Mouse (Mus musculus) heart, postnatal 10 days (tissue): ENCODE data around the gene H2-Eb1. TPM values are rescaled to one million over a fixed set of nuclear protein-coding genes. Genes with fewer than 3 reads are reported as not detected.

Experiments
- DNase-seq, 2 experiments: peaks; one replicate each; pipeline ENCODE4 v3.0.0; 2021
- intact Hi-C: fragments of 180-260 bp; cut with DNase I; formaldehyde crosslinking; loops from one replicate; pipeline ENCODE4 v1.15.1; 2025
- total RNA-seq, 2 experiments: library from RNA; stranded (reverse); gene quantifications; 2 replicates each; pipeline ENCODE4 v1.2.3; 2021

H2-Eb1 gene
- total RNA-seq, 2 experiments from 2014 or later: 7.5 to 8.4 TPM

DNA sequence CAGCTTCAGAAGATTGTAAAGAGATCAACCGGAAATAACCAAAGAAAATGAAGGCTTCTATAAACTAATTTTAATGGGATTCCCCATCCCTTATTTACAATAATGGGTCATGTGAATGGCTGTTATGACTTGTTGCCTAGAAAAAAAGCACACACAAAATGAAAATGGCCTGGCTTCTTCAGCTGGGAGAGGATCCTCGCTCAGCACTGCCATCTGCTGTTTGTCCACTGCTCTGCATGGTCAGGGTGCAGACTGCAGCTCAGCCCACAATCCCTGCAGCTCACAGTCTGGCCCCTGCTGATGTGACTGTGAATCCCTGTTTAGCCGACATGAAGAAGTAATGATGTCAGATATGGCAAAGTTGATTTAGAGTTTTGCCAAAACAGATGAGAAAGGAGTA lies 7.7 kb downstream of the H2-Eb1 start:
- peak; percentile 84 to 92 for DNase-seq
- intact Hi-C loops: loop anchor here (1.0 to 5.0 kb wide), 2 partner anchors 63 to 141 kb away; no protein-coding TSS in a partner anchor

DNA sequence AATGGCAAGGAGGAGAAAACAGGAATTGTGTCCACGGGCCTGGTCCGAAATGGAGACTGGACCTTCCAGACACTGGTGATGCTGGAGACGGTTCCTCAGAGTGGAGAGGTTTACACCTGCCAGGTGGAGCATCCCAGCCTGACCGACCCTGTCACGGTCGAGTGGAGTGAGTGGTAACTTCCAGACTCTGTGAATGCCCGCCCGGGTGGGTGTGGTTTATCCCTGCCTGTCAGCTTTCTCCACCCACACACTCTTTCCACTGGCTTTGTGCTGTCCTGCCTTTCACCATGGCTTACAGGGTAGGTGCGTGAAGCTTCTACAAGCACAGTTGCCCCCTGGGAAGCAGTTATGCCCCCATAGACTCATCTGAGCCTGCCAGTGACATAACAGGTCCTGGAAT lies 8.6 kb downstream of the H2-Eb1 start:
- no peak for DNase-seq
- intact Hi-C loops: loop anchor here (5.0 kb wide), 1 partner anchor 142 kb away; no protein-coding TSS in a partner anchor

DNA sequence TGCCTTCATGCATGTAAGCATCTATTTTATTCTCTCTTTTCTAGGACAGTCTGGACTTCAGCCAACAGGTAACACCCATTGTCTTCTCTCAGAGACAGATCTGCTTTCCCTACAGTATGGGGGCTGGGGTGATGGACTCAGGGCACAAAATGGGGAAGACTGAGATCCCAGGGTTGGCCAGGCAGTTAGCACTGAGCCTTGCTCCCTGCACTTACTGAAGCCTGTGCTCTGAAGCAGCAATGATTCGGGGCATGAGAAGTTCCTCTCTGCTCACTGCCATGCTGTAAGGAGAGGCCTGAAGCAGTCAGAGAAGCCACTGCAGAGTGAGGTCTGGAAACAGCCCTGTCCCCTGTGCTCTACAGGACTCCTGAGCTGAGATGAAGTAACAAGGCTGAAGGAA lies 9.8 kb downstream of the H2-Eb1 start:
- no peak for DNase-seq
- intact Hi-C loops: no loop called here

DNA sequence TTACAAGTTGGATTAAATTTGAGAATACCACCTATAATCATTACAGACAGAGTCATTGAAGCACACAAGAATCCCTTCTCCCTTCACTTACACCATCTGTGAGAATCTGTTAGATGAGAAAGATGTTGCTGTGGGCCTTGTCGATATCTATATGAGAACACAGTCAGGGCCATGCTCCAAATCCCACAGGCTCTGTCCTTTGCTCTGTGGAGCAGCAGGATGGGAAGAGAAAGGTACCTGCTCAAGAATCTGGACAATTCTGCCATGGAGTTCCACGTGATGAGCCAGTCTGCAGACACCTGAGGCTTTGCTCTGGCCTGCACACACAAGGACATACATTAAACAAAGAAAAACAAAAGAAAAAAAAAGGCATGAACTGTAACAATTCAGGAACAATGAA lies 11.0 kb downstream of the H2-Eb1 start:
- intact Hi-C loops: no loop called here
- no peak for DNase-seq

DNA sequence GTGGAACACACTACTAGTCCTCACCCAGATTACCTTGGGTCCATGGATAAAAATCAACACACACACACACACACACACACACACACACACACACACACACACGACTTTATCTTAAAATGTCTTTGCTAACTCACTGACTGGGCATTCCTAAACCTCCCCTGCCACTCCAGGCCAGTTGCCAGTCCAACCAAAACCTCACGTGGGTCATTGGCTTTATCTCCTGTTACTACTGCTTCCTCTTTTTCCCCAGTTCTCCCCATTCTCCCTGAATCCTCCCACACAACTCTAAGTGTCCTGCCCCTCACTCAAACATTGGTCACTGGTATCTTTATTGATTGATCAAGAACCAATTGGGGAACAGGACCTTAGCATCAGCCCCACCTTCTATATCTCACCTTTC lies 11.6 kb downstream of the H2-Eb1 start:
- intact Hi-C loops: no loop called here
- DNase-seq: no peak

DNA sequence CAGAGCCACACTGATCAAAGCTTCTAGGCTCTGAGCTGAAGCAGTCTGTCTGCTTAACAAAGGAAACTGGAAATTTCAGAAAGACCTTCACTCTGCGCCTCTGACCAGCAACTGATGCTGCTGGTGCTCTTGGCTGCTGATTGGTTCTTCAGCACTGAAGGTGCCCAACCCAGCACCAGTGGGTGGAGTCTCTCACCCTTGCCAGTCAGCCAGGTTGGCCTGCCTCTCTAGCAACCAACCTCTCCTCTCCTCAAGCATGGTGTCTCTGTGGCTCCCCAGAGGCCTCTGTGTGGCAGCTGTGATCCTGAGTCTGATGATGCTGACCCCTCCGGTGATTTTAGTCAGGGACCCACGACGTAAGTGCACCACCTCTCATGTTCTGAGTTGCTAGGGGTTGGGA lies 19.8 kb downstream of the H2-Eb1 start, which contains the start of gene H2-Eb2:
TSS of gene H2-Eb2 (plus strand) at position 230 of the 400 bp plus-strand sequence.
- DNase-seq: no peak
- intact Hi-C loops: no loop called here

DNA sequence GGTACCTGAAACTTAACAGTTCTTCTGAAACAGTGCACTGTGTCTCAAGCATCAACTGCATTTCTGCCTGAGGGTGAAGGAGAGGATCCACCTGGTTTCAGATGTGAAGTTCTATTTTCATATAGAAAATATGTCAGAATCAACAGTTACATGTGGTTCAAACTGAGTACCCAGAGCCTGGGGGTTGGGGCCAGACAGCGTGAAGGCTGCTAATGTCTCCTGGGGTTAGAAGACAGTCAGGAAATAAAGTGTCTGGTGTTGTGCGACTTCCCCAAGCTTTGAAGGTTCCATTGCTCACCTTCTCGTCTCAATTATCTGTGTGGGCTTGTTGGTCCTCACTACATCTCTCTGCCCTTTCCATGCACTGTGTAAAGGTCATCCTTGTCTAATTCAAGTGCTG lies 20.7 kb downstream of the H2-Eb1 start:
- intact Hi-C loops: no loop called here
- DNase-seq: no peak

DNA sequence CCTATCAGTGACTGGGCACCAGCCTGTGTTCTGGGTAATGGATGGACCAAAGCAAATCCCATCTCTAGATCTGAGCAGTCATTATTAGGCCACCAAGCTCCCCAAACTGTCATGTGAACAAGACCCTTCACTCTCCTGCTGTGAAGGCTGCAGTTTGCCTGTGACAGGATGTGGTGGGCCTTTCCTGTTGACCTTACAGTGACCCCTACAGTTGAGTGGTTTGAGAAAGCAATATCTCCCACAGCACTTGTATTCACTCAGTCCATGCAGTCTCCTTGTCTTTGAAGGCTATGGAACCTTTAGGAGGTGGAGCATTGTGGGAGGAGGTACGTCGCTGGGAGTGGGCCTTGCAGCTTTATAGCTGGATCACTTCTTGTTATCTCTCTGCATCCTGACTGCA lies 24.1 kb downstream of the H2-Eb1 start:
- DNase-seq: no peak
- intact Hi-C loops: no loop called here

DNA sequence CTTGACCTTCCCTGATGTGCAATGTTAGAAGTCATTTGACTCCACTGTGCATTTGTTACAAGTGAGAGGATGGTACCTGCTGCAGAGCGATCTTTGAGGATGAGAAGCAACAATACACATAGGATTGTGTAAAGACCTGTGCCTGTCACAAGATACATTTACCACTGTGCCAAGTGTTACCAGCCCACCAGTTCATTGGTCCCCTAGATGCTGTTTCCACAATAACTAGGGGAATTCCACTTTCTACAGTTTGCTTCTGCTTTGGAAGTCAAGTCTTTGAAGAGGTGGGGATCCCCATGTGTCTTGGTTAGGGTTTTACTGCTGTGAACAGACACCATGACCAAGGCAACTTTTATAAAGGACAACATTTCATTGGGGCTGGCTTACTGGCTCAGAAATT lies 25.5 kb downstream of the H2-Eb1 start:
- intact Hi-C loops: no loop called here
- DNase-seq: no peak

DNA sequence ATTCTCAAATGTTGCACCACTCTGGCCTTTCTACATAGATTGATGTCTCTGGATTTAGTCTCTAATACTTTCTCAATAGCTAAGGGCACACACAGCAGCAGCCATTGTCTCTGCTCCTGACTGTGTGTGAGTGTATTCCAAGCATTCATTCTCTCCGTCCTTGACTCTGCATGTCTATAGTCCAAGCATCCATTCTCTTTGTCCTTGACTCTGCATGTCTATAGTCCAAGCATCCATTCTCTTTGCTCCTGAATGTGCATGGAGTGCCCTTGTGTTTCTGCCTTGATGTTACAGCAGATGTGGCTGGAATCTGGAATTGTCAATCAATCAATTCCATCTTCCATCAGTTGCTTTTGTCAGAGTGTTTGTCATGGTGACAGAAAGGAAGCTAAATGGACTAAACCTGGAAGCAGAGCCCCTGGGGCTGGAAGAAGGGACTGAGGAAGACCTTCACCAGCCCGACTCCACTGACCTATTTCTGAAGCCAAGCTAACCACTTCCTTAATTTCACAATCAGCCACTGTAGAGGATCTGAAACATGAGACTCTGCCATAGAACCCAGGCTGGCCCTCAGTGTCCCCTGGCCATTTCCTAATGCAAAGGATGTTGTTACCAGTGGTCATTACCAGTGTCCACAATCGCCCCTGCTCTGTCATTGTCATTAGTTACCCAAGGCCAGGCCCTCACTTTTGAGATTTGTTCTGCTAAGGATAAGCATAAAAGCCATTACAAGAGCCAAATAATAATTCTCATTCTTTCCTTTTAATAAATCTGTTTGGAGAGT lies 35.1 kb downstream of the H2-Eb1 start:
- peak in 1 of 2 experiments; percentile 3 for DNase-seq
- intact Hi-C loops: no loop called here

DNA sequence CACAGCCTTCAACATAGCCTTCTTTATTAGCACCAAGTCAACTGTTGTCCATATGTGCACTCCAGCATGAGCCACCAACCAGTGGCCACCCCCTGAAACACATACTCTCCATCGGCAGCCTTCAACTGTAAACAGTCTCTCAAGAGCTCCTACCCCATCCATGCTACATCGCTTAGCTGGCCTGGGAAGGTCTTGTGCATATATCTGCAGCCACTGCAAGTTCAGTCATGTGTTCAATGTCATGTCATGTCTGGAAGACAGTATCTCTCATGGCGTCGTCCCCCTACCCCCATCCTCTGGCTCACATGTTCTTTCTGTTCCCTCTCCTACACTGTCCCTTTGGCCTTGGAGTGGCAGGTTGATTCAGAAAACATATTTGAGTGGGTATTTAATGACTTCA lies 39.2 kb downstream of the H2-Eb1 start:
- intact Hi-C loops: no loop called here
- DNase-seq: no peak

DNA sequence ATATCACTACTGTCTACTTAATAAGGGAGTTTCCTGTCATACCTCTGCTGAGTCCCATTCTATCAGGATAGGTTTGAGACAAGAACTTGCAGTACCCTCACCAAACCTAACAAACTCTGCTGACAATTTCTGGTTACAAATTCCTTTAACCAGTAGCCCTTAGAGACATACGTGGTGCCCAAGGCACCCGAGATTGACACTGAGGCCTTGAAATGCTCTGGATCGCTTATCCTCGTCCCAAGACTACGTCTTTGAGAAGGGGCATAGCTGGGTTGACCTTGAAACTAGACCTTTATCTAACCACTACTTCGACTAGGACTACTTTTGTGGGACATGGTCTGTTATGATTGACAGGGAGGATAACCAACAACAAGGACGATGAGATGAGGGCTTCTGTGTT lies 39.8 kb downstream of the H2-Eb1 start:
- intact Hi-C loops: no loop called here
- no peak for DNase-seq

DNA sequence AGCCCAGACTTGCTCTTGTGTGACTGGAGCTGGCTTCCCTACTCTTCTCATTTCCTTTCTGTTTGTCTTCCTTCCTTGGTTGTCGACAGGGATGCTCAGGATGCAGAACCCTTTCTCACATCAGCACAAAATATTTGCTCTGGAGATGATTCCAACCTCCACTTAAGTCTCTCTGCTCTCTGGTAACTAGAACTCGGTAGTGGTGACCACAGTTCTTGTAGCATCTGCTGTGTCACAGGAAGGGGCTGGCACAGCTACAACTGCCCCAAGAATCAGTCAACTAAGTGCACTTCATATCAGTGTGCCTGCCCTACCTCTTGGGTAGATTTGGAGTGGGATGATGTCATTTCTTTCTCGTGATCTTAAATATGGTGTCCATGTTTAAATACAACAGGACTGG lies 40.4 kb downstream of the H2-Eb1 start:
- no peak for DNase-seq
- intact Hi-C loops: no loop called here

DNA sequence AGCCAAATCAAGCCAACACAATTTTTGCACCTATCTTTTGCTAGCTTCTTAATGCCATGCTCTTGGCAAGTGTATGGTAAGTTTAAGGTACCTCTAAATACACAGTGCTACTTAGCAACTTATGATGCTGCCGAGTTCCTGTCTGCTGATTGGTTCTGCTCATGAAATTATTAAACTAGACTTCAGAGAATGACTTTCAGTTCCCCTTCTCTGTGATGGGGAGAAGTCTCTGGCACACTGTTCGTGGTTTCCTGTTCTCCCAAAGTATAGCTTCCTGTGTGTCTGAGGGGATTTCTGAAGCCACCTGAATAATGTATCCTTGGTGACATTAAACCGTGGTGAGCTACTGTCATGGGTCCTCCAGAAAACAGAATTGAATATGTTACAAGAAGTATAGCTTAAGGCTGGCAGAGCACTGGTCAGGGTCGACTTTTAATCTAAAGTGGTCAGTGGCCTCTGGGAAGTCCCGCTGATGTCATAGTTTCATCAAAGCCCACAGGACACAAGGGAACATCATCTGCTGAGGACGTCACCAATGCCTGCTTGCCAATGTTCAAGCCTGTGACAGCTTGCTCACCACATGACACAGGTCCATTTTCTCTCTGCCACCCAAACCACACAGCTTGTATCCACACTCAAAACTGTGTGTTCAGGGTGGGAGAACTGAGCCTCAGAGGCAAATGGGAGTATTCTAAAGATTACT lies 42.1 kb downstream of the H2-Eb1 start:
- DNase-seq: peak; percentile 46 to 59

DNA sequence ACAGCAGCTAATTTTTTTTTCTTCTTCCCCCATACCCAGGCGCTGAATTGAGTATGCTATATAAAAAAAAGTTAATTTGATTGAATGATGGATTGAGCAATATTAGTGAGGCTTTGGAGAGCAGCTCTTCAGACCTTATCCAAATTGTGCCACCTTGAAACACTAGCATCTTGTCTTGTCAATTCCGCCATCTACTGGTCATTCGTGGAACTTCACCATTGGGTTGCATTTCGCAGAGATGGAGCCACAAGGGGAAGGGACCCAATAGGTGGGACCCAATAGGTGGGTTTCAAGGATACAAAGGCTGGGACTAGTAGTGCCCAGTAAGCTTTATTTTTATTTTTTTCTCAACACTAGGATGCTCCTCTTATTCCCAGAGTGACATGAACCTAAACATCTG lies 43.8 kb downstream of the H2-Eb1 start:
- intact Hi-C loops: loop anchor here (1.0 kb wide), 1 partner anchor 99 kb away; no protein-coding TSS in a partner anchor
- DNase-seq: peak; percentile 74 to 87

More for the DNA sequence above, 42.1 kb downstream of the H2-Eb1 start:
- intact Hi-C loops: no loop called here

DNA sequence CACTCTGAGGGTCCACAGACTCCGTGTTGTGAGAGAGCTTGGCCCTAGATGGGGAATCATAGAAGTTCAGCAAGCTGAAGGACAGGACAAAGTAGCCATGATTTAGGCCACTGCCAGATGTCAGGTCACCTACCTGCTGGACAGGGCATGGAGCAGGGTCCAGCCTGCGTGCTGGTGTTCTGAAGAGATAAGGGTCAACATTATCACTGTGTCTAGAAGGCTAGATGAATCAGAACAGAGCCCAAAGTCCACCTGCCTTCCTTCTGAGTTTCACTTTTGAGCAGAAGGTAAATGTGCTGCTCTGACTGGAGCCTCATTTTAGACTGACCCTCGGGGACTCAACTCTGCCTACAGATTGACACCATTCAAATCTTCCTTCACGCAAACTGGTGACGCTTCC lies 48.9 kb downstream of the H2-Eb1 start, which contains the start of gene Btnl2:
TSS of gene Btnl2 (plus strand) at position 284 of the 400 bp plus-strand sequence.
- intact Hi-C loops: no loop called here
- no peak for DNase-seq

DNA sequence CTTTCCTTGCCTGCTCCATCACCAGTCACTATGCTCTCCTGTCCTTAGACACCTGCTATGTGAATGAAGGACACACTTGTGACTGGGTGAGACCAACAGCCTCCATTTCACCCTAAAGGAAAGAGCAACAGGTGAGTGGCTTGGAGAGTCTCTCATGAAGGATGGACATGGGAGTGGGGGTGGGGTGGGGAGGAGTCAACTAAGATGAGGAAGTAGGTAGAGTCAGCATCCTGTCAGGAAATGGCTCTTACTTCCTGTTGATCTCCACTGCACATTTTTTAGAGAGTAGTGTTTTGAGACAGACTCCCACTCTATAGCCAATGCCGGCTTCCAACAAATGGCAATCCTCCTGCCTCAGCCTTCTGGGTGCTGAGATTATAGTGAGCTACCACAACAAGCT lies 49.3 kb downstream of the H2-Eb1 start:
- DNase-seq: peak in 1 of 2 experiments; percentile 4
- intact Hi-C loops: no loop called here

DNA sequence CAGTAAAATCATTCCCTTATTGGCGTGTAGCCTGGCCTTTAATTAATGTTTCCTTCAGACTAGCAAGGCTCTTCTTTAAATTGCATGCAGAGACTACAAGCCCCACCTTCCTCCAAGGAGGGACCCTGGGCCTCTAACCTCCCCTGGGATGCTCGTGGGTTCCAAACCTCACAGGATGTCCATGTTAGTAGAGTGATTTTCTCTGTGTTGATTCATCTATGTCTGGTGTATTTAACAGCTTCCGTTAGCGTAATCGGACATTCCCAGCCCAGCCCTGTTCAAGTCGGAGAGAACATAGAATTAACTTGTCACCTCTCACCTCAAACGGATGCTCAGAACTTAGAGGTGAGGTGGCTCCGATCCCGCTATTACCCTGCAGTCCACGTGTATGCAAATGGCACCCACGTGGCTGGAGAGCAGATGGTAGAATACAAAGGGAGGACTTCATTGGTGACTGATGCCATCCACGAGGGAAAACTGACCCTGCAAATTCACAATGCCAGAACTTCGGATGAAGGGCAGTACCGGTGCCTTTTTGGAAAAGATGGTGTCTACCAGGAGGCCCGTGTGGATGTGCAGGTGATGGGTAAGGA lies 57.4 kb downstream of the H2-Eb1 start:
- intact Hi-C loops: no loop called here

DNA sequence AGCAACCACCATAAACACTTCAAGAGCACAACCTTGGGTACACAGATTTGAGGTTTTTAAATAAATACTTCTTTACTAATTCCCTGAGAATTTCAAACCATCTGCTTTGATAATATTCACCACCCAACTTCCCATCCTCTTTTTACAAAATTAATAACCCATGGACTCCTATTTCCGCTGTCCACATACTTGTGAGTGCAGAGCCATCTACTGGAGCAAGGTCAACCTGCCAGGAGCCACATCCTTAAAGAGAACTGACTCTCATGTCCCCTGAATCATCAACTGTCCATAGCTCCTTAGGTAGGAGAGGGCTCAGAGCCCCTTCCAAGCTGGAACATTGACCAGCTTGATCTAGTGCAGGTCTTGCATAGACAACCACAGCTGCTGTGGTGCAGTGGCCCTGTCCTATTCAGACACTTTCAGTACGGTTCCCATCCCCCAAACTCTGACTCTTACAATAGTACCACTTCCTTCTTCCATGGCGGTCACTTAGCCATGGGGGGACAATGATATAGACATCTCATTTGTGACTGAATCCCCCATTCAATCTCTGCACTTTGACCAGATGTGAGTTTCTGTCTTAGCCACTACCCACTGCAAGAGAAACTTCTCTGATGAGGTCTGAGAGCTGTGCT lies 58.1 kb downstream of the H2-Eb1 start:
- no peak for DNase-seq

More for the DNA sequence above, 57.4 kb downstream of the H2-Eb1 start:
- no peak for DNase-seq

DNA sequence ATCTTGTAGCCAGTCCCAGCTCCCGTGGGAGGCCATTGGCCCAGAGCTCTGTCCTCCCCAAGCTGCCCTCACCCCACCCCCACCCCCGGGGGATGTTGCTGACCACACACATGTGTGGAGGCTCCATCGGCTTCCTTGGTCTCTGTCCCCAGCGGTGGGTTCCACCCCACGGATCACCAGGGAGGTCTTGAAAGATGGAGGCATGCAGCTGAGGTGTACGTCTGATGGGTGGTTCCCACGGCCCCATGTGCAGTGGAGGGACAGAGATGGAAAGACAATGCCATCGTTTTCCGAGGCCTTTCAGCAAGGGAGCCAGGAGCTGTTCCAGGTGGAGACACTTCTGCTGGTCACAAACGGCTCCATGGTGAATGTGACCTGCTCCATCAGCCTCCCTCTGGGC lies 59.4 kb downstream of the H2-Eb1 start:
- intact Hi-C loops: no loop called here
- DNase-seq: no peak

More for the DNA sequence above, 58.1 kb downstream of the H2-Eb1 start:
- intact Hi-C loops: no loop called here
